Mouse (Mus musculus): ENCODE data around the gene Fam83b. TPM values are rescaled to one million over a fixed set of nuclear protein-coding genes. Genes with fewer than 3 reads are reported as not detected.

Fam83b gene
- 0.84 and 0.99 TPM in 2 replicates for polyA plus RNA-seq (2015; fragmentation: Nextera tagmentation; extraction: Ambion mirVana)

DNA sequence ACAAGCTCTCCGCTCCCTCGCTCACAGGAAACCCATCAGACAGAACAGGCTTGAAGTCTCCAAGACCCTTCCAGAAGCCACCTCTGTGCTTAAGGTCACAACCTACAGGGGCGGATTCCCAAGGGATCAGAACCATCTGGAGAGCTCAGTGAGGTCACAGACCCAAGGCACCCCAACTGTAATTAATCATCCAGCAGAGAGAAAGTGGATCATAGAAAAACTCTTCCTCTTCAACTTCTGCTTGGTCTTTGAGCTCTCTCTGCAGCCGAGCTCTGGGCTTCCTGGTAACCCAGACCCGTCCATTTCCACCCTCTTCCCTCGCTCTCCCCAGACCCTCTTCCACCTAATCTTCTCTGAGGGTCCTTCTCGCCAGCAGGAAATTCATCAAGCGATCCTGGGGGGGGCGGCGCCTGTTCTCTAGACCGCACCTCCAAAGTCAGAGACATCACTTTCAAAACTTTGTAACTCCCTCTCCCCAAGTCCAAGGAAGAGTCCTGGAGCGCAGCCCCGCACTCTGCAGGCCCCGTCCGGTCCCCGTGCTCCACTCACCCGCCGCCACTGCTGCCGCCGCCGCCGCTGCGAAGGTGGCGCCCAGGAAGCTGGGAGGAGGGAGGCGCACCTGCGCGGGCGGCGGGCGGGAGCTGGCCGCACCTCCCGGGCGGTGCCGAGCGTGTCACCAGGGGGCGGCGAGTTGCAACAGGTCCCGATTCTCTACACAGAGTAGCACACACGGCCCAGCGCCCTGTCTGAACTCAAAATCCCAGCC lies at the start of gene Fam83b:
Fam83b (minus strand) TSS at position 602 of the 766 bp plus-strand sequence.
- peak; percentile 95 for ATAC-seq

DNA sequence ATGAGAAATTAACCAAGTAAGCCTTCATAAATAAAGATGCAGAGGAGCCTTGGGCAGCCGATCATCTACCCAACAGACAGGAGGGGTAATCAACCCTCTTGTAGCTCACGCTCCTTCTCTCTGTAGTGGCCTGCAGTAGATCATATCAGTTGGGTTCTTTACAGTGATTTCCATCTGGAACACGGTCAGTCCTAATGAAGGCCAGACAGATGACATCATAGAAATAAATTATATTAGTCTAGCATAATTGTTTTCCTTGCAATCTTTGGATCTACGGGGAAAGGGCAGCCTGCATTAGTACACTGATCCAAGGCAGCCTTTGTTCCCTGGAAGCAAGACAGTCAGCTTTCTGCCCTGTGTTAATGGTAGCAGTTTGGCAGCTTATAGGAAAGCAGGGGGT lies 47.2 kb upstream of the Fam83b start:
- Histone ChIP-seq H3K4me3 (ENCODE audit: low read depth, low read length) (no peak overlapping the region), H3K27ac (ENCODE audit: low read length) (no peak overlapping the region), H3K27me3 (replicated peaks; ENCODE audit: insufficient read depth, low read length) (no peaks in the 10 kb centered on the region), H3K4me2 (replicated peaks; ENCODE audit: low read depth, low read length) (no peak overlapping the region), H3K36me3 (ENCODE audit: insufficient read depth, low read length) (no peaks in the 10 kb centered on the region), H3K9ac (replicated peaks; ENCODE audit: low read depth) (no peak overlapping the region), H3K9me3 (ENCODE audit: low read length) (no peaks in the 10 kb centered on the region), H3K4me1 (ENCODE audit: insufficient read depth, low read depth, low read length) (no peaks in the 10 kb centered on the region)
- ATAC-seq (no peak), DNase-seq (ENCODE audit: low spot score) (no peak)
- TF ChIP-seq CTCF (IDR thresholded peaks at IDR 0.05) (no peak), EP300 (IDR thresholded peaks at IDR 0.05) (no peak)
- WGBS: 74% methylated on average over 4 of the region's 4 CpGs

More for the DNA sequence above, at the start of gene Fam83b:
- DNase-seq (ENCODE audit: low spot score): peak; percentile 84
- Histone ChIP-seq H3K27me3 (replicated peaks; ENCODE audit: insufficient read depth, low read length) (no peaks in the 10 kb centered on the region), H3K36me3 (ENCODE audit: insufficient read depth, low read length) (no peaks in the 10 kb centered on the region), H3K4me3 (ENCODE audit: low read depth, low read length) (peak within 1 kb of the TSS; percentile 50), H3K27ac (ENCODE audit: low read length) (peak within 1 kb of the TSS; percentile 71), H3K9me3 (ENCODE audit: low read length) (no peaks in the 10 kb centered on the region), H3K9ac (replicated peaks; ENCODE audit: low read depth) (peak within 1 kb of the TSS; percentile 39), H3K4me1 (ENCODE audit: insufficient read depth, low read depth, low read length) (no peaks in the 10 kb centered on the region), H3K4me2 (replicated peaks; ENCODE audit: low read depth, low read length) (peak within 1 kb of the TSS; percentile 70)
- TF ChIP-seq CTCF (IDR thresholded peaks at IDR 0.05) (peak; percentile 36; the same call in 1 of the 2 replicates), EP300 (IDR thresholded peaks at IDR 0.05) (no peak)
- WGBS: under 1% methylated on average over 27 of the region's 40 CpGs

DNA sequence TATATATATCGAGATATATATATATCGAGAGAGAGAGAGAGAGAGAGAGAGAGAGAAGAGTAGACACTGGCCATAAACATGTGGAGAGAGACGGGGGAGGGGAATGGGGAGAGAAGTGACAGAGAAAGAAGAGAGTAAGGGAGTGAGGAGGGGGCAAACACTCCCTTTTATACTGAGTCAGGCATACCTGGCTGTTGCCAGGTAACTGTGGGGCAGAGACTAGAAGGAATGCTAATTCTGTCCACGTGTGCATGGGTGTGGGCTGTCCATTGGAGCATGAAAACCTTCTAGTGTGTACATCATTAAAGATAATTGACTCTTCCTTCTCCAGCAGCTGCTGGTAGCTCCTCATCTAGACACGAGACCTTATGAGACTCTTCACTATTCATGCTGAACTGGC lies 36.8 kb upstream of the Fam83b start:
- ATAC-seq (no peak), DNase-seq (ENCODE audit: low spot score) (peak; percentile 4)
- Histone ChIP-seq H3K4me3 (ENCODE audit: low read depth, low read length) (no peak overlapping the region), H3K9me3 (ENCODE audit: low read length) (no peaks in the 10 kb centered on the region), H3K4me1 (ENCODE audit: insufficient read depth, low read depth, low read length) (no peaks in the 10 kb centered on the region), H3K4me2 (replicated peaks; ENCODE audit: low read depth, low read length) (no peak overlapping the region), H3K36me3 (ENCODE audit: insufficient read depth, low read length) (no peaks in the 10 kb centered on the region), H3K9ac (replicated peaks; ENCODE audit: low read depth) (no peak overlapping the region), H3K27ac (ENCODE audit: low read length) (no peak overlapping the region), H3K27me3 (replicated peaks; ENCODE audit: insufficient read depth, low read length) (no peaks in the 10 kb centered on the region)
- WGBS: 65% methylated on average over 5 of the region's 5 CpGs
- TF ChIP-seq EP300 (IDR thresholded peaks at IDR 0.05) (no peak), CTCF (IDR thresholded peaks at IDR 0.05) (no peak)

DNA sequence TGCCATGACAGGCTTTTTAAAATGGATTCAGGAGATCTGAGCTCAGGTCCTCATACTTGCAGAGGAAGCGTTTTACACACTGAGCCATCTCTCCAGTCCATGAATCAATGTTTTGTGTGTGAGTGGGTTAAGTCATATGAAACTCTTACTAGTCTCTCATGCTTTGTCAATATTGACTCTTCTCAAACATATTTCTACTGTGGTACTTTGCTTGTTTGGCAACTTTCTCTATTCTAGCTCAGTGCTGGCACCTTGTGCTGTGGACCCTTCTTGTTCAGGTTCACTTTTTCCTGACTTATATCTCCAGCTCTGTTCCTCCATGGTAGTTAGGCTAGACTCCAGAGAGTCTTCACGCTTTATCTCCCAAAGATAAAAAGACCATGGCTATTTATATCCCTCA lies 36.0 kb upstream of the Fam83b start:
- TF ChIP-seq EP300 (IDR thresholded peaks at IDR 0.05) (peak; percentile 44; the same call in 1 of the 2 replicates), CTCF (IDR thresholded peaks at IDR 0.05) (peak; percentile 33)
- DNase-seq (ENCODE audit: low spot score) (peak; percentile 72), ATAC-seq (peak; percentile 58)
- H3K4me2 ChIP-seq (replicated peaks; ENCODE audit: low read depth, low read length): no peak overlapping the region
- no peak overlapping the region for H3K9ac ChIP-seq (replicated peaks; ENCODE audit: low read depth)
- no peaks in the 10 kb centered on the region for H3K27me3 ChIP-seq (replicated peaks; ENCODE audit: insufficient read depth, low read length)
- H3K4me3 ChIP-seq (ENCODE audit: low read depth, low read length): no peak overlapping the region
- no peak overlapping the region for H3K27ac ChIP-seq (ENCODE audit: low read length)
- no peaks in the 10 kb centered on the region for H3K4me1 ChIP-seq (ENCODE audit: insufficient read depth, low read depth, low read length)
- no peaks in the 10 kb centered on the region for H3K9me3 ChIP-seq (ENCODE audit: low read length)
- WGBS: 55% methylated on average over 2 of the region's 2 CpGs
- no peaks in the 10 kb centered on the region for H3K36me3 ChIP-seq (ENCODE audit: insufficient read depth, low read length)

DNA sequence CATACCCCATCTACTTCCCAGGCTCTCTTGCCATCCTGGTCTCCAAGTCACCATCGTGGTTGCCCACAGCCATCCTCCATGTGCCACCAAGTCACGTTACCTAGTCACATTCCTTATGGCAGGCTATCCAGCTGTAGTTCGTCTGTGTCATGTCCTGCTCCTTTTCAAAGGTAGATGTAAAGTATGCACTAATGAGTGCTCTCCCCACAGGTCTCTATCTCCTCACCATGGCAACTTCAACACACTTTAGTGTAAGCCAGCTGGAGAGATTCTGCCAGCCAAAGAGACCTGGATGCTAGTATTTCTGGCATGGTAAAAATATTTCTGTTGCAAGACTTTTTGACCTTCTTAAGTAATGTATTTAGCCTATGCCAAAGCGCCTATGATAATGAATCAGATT lies 30.5 kb upstream of the Fam83b start:
- Histone ChIP-seq H3K27me3 (replicated peaks; ENCODE audit: insufficient read depth, low read length) (no peaks in the 10 kb centered on the region), H3K9ac (replicated peaks; ENCODE audit: low read depth) (no peak overlapping the region), H3K4me2 (replicated peaks; ENCODE audit: low read depth, low read length) (no peak overlapping the region), H3K4me3 (ENCODE audit: low read depth, low read length) (no peak overlapping the region), H3K4me1 (ENCODE audit: insufficient read depth, low read depth, low read length) (no peaks in the 10 kb centered on the region), H3K27ac (ENCODE audit: low read length) (no peak overlapping the region), H3K36me3 (ENCODE audit: insufficient read depth, low read length) (no peaks in the 10 kb centered on the region), H3K9me3 (ENCODE audit: low read length) (no peaks in the 10 kb centered on the region)
- DNase-seq (ENCODE audit: low spot score) (no peak), ATAC-seq (no peak)
- no peak for TF ChIP-seq CTCF (IDR thresholded peaks at IDR 0.05)
- TF ChIP-seq EP300 (IDR thresholded peaks at IDR 0.05): no peak
- WGBS: 54% methylated on average over 4 of the region's 4 CpGs

DNA sequence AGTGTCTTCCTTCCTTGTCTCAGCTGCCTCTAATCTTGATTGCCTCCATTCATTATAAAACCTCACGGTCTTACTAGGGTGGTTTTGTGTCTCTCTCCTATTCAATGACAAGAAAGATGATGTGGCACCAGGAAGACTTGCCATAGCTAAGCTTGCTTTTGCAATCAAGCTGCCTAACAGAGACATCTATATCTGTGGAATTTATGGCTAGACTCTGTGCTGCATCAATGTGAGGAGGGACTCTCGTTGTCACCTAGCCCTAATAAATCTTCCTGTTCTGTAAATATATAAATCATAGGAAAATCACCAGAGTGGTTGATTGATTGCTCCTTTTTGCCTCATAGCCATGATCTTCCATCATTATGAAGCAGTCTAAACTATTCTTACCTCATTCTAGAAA lies 26.9 kb upstream of the Fam83b start:
- TF ChIP-seq CTCF (IDR thresholded peaks at IDR 0.05) (no peak), EP300 (IDR thresholded peaks at IDR 0.05) (no peak)
- Histone ChIP-seq H3K9ac (replicated peaks; ENCODE audit: low read depth) (no peak overlapping the region), H3K4me2 (replicated peaks; ENCODE audit: low read depth, low read length) (no peak overlapping the region), H3K27me3 (replicated peaks; ENCODE audit: insufficient read depth, low read length) (no peaks in the 10 kb centered on the region), H3K36me3 (ENCODE audit: insufficient read depth, low read length) (no peaks in the 10 kb centered on the region), H3K9me3 (ENCODE audit: low read length) (no peaks in the 10 kb centered on the region), H3K4me1 (ENCODE audit: insufficient read depth, low read depth, low read length) (no peaks in the 10 kb centered on the region), H3K27ac (ENCODE audit: low read length) (no peak overlapping the region), H3K4me3 (ENCODE audit: low read depth, low read length) (no peak overlapping the region)
- 36% methylated on average over 2 of the region's 2 CpGs for WGBS
- DNase-seq (ENCODE audit: low spot score) (no peak), ATAC-seq (no peak)
